Mouse (Mus musculus): ENCODE measurements around the gene Sec1. TPM values are rescaled to one million over a fixed set of nuclear protein-coding genes. Genes with fewer than 3 reads are reported as not detected.
A peak's percentile ranks its signal among the peaks of the same experiment; 100 is the strongest.

Gene Sec1
- polyA plus RNA-seq, 1 experiment from 2014 or later = 4.8 TPM

DNA sequence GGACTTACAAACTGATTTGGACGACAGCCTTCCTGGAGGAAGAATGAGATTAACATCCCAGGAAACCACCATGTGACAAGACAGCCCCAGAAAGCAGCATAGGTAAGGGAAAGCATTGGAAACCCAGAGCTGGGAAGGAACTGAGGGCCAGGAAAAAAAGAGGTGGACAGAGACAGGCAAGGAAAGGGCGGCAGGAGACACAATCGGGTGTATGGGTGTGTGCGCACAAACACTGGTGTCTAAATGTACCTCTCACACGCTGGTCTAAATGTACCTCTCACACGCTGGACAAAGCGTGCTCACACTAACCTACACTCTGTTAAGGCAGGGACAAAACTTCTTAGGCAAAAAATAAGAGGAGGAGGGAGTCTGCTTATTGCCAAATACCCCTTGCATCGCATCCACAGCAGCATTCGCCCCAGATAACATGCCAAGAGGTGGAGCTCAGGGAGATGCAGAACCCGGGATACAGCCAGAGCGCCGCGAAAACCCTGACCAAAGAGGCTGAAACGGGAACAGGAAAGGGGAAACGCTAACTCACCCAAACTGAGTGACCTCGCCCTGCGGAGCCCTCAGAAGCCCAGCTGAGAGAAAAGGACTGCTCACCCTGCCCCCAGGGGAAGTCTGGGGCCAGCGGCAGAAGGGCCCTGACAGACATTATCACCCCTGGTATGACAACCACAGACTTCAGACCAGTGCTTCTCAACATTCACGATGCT lies 21.7 kb upstream of the Sec1 start:
- peaks cover 34% of the 10 kb centered on the region for H3K4me1 ChIP-seq (replicated peaks; ENCODE audit: control insufficient read depth, insufficient read depth, low read length)
- DNase-seq (ENCODE audit: low spot score) (no peak), ATAC-seq (replicated peaks; ENCODE audit: low FRiP score, low TSS enrichment, low read depth) (no peak)
- 0 out of 2 replicates have a peak overlapping the region, but pooled peaks have one; percentile 69 for H3K4me3 ChIP-seq (ENCODE audit: low read depth, low read length)
- H3K27me3 ChIP-seq (replicated peaks; ENCODE audit: control insufficient read depth, insufficient read depth, low read length) = no peaks in the 10 kb centered on the region
- peaks cover 48% of the 10 kb centered on the region for H3K36me3 ChIP-seq (ENCODE audit: control insufficient read depth, insufficient read depth, low read length)
- H3K9ac ChIP-seq (ENCODE audit: low read length) = no peak overlapping the region
- no peak overlapping the region for H3K27ac ChIP-seq (ENCODE audit: low read depth)
- 82% methylated on average over 19 of the region's 19 CpGs for WGBS
- no peaks in the 10 kb centered on the region for H3K9me3 ChIP-seq (ENCODE audit: control insufficient read depth, low read length)
- H3K4me2 ChIP-seq (ENCODE audit: low read length) = peak overlapping the region; percentile 82

- no peaks in the 10 kb centered on the region for H3K9me3 ChIP-seq (ENCODE audit: control insufficient read depth, low read length)
- peaks cover 34% of the 10 kb centered on the region for H3K4me1 ChIP-seq (replicated peaks; ENCODE audit: control insufficient read depth, insufficient read depth, low read length)
- H3K4me3 ChIP-seq (ENCODE audit: low read depth, low read length) = peak within 1 kb of the TSS; percentile 69
- ATAC-seq (replicated peaks; ENCODE audit: low FRiP score, low TSS enrichment, low read depth) (peak; percentile 85), DNase-seq (ENCODE audit: low spot score) (peak; percentile 94)
- peak within 1 kb of the TSS; percentile 82 for H3K27ac ChIP-seq (ENCODE audit: low read depth)
- peaks cover 48% of the 10 kb centered on the region for H3K36me3 ChIP-seq (ENCODE audit: control insufficient read depth, insufficient read depth, low read length)
- peak within 1 kb of the TSS; percentile 82 for H3K4me2 ChIP-seq (ENCODE audit: low read length)
- H3K27me3 ChIP-seq (replicated peaks; ENCODE audit: control insufficient read depth, insufficient read depth, low read length) = no peaks in the 10 kb centered on the region
- peak within 1 kb of the TSS; percentile 77 for H3K9ac ChIP-seq (ENCODE audit: low read length)
- WGBS = 6% methylated on average over 34 of the region's 34 CpGs
Observed at GRCm38 (mm10) chr7:45715090-45715708, 21.0 kb upstream of the Sec1 start, which contains the start of gene Rpl18. Rpl18 (plus strand) TSS chr7:45715457.

- Histone ChIP-seq H3K9ac (ENCODE audit: low read length) (peak overlapping the region; percentile 77), H3K27ac (ENCODE audit: low read depth) (peak overlapping the region; percentile 82), H3K4me2 (ENCODE audit: low read length) (peak overlapping the region; percentile 82), H3K36me3 (ENCODE audit: control insufficient read depth, insufficient read depth, low read length) (peaks cover 48% of the 10 kb centered on the region), H3K9me3 (ENCODE audit: control insufficient read depth, low read length) (no peaks in the 10 kb centered on the region), H3K27me3 (replicated peaks; ENCODE audit: control insufficient read depth, insufficient read depth, low read length) (no peaks in the 10 kb centered on the region), H3K4me1 (replicated peaks; ENCODE audit: control insufficient read depth, insufficient read depth, low read length) (peaks cover 30% of the 10 kb centered on the region), H3K4me3 (ENCODE audit: low read depth, low read length) (peak overlapping the region; percentile 69)
- peak; percentile 65 for DNase-seq (ENCODE audit: low spot score)
- WGBS = 8% methylated on average over 14 of the region's 14 CpGs
- peak; percentile 61 for ATAC-seq (replicated peaks; ENCODE audit: low FRiP score, low TSS enrichment, low read depth)
Observed at GRCm38 (mm10) chr7:45714630-45715089, 20.5 kb upstream of the Sec1 start.

GRCm38 (mm10) chr7:45713881-45714520 lies 19.8 kb upstream of the Sec1 start:
- H3K4me1 ChIP-seq (replicated peaks; ENCODE audit: control insufficient read depth, insufficient read depth, low read length) = peaks cover 27% of the 10 kb centered on the region
- no peak for DNase-seq (ENCODE audit: low spot score)
- H3K9me3 ChIP-seq (ENCODE audit: control insufficient read depth, low read length) = no peaks in the 10 kb centered on the region
- peak overlapping the region; percentile 69 for H3K4me3 ChIP-seq (ENCODE audit: low read depth, low read length)
- H3K27me3 ChIP-seq (replicated peaks; ENCODE audit: control insufficient read depth, insufficient read depth, low read length) = no peaks in the 10 kb centered on the region
- 81% methylated on average over 6 of the region's 6 CpGs for WGBS
- peaks cover 45% of the 10 kb centered on the region for H3K36me3 ChIP-seq (ENCODE audit: control insufficient read depth, insufficient read depth, low read length)
- H3K4me2 ChIP-seq (ENCODE audit: low read length) = peak overlapping the region; percentile 82
- H3K9ac ChIP-seq (ENCODE audit: low read length) = no peak overlapping the region; the same call in 1 of the 2 replicates
- ATAC-seq (replicated peaks; ENCODE audit: low FRiP score, low TSS enrichment, low read depth) = no peak
- peak overlapping the region; percentile 82 for H3K27ac ChIP-seq (ENCODE audit: low read depth)

DNA sequence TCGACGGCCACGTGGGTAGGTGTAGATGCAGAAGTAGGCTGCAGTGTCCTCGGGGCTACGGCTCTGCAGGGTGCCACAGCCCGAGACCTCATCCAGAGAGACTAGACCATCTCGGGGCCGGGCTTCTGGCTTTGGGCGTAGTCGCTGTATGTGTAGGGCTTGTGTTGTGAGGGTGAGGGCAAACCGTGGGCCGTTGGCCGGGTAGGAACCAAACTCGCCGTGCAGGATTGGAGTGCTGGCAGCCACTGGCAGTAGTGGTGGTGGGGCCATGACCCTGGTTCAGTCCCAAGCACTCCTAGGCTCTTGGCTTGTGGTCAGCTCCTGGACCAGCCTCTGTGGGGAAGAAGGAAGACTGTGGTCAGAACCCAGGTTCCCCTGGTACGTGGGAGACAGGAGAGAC lies 19.2 kb upstream of the Sec1 start:
- Histone ChIP-seq H3K27ac (ENCODE audit: low read depth) (peak overlapping the region; percentile 82; the same call in 1 of the 2 replicates), H3K9me3 (ENCODE audit: control insufficient read depth, low read length) (no peaks in the 10 kb centered on the region), H3K4me1 (replicated peaks; ENCODE audit: control insufficient read depth, insufficient read depth, low read length) (peaks cover 28% of the 10 kb centered on the region), H3K36me3 (ENCODE audit: control insufficient read depth, insufficient read depth, low read length) (peaks cover 43% of the 10 kb centered on the region), H3K4me3 (ENCODE audit: low read depth, low read length) (0 out of 2 replicates have a peak overlapping the region, but pooled peaks have one; percentile 69), H3K27me3 (replicated peaks; ENCODE audit: control insufficient read depth, insufficient read depth, low read length) (no peaks in the 10 kb centered on the region), H3K4me2 (ENCODE audit: low read length) (peak overlapping the region; percentile 82; the same call in 1 of the 2 replicates), H3K9ac (ENCODE audit: low read length) (0 out of 2 replicates have a peak overlapping the region, but pooled peaks have one; percentile 1)
- DNase-seq (ENCODE audit: low spot score) (no peak), ATAC-seq (replicated peaks; ENCODE audit: low FRiP score, low TSS enrichment, low read depth) (no peak)
- WGBS = 95% methylated on average over 16 of the region's 16 CpGs

DNA sequence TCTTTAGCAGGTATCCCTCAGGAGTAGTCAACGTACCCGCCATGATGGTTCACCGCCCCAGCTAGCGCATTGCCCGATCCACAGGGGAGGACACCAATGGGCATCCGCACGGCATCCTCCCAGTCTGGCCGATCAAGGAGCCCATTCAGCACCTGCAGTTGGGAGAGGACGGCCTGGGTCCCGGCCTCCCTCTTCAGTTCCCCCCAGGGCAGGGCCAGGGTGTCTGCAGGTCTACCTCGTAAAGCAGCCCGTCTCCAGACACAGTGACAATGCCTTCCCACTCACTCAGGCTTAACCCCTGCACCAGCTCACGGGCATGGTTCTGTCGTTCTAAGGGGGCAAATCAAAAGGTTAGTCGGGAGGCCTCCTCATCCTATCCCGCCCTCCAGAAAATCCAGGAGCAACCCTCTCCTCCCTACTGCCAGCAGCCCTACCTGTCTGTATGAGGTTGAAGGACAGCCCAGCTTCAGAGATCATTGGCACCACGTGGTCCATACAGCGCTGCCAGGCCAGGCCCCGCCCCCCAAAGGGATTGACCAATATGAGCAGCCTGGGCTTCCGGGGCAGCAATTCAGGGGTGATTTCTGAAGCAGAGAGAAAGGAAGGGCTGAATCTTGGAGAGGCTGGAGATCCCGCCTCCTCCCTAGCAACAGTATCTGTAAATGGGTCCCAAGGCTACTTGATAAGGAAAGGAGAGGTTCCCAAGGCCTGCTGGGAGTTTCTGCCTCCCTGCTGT lies 18.0 kb upstream of the Sec1 start:
- H3K36me3 ChIP-seq (ENCODE audit: control insufficient read depth, insufficient read depth, low read length) = peaks cover 43% of the 10 kb centered on the region
- H3K27ac ChIP-seq (ENCODE audit: low read depth) = peak overlapping the region; percentile 82; the same call in 1 of the 2 replicates
- peaks cover 40% of the 10 kb centered on the region for H3K4me1 ChIP-seq (replicated peaks; ENCODE audit: control insufficient read depth, insufficient read depth, low read length)
- H3K4me2 ChIP-seq (ENCODE audit: low read length) = no peak overlapping the region
- no peak overlapping the region for H3K9ac ChIP-seq (ENCODE audit: low read length)
- peak; percentile 72 for DNase-seq (ENCODE audit: low spot score)
- peak; percentile 17 for ATAC-seq (replicated peaks; ENCODE audit: low FRiP score, low TSS enrichment, low read depth)
- no peak overlapping the region for H3K4me3 ChIP-seq (ENCODE audit: low read depth, low read length)
- H3K27me3 ChIP-seq (replicated peaks; ENCODE audit: control insufficient read depth, insufficient read depth, low read length) = no peaks in the 10 kb centered on the region
- H3K9me3 ChIP-seq (ENCODE audit: control insufficient read depth, low read length) = no peaks in the 10 kb centered on the region
- WGBS = 81% methylated on average over 21 of the region's 21 CpGs

DNA sequence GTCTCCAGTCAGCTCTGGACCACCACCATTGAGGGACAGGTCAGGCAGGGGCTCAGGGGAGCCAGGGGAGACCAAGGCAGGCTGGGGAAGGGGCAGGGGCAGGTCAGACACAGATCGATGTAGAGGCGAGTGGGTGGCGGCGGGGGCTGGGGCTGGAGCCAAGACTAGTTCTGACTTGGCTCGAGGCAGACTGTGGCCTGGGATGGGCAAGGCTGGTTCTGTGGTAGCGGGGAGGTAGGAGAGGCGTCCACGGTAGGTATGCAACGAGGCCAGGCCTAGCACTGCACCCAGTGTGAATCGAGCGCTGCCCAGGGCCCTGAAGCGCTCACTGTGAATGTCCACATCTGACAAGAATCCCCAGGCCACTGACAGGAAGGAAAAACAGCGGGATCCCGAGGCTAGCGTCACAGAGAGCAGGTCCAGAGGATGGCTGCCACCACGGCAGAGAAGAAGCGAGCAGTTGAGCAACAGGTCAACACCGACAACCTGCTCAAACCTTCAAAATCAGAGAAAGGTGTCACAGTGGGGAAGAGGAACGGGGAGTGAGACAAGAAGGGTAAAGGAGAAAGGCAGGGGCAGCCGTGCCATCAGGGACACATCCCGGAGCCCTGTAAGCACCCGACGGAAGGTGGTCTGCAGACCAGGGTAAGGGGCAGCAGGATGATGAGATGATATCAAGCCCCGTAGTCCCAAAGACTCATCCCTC lies 17.3 kb upstream of the Sec1 start:
- Histone ChIP-seq H3K9ac (ENCODE audit: low read length) (no peak overlapping the region), H3K4me1 (replicated peaks; ENCODE audit: control insufficient read depth, insufficient read depth, low read length) (peaks cover 37% of the 10 kb centered on the region), H3K4me2 (ENCODE audit: low read length) (no peak overlapping the region), H3K27ac (ENCODE audit: low read depth) (no peak overlapping the region), H3K9me3 (ENCODE audit: control insufficient read depth, low read length) (no peaks in the 10 kb centered on the region), H3K4me3 (ENCODE audit: low read depth, low read length) (no peak overlapping the region), H3K36me3 (ENCODE audit: control insufficient read depth, insufficient read depth, low read length) (peaks cover 43% of the 10 kb centered on the region), H3K27me3 (replicated peaks; ENCODE audit: control insufficient read depth, insufficient read depth, low read length) (no peaks in the 10 kb centered on the region)
- 91% methylated on average over 24 of the region's 24 CpGs for WGBS
- no peak for ATAC-seq (replicated peaks; ENCODE audit: low FRiP score, low TSS enrichment, low read depth)
- DNase-seq (ENCODE audit: low spot score) = no peak

All from intestine, embryonic 14.5 days (tissue).